Mouse (Mus musculus): ENCODE measurements around the gene Nme4.

- no peak for TF ChIP-seq IRF4 (IDR thresholded peaks at IDR 0.05; ENCODE audit: low read depth, low read length)
- no peak for TF ChIP-seq CTCF (conservative IDR thresholded peaks at IDR 0.05 in 1 of 2, IDR thresholded peaks at IDR 0.05 in 1 of 2; ENCODE audit: low read depth in 2 of 2, low read length in 2 of 2)
- no peak for TF ChIP-seq ZKSCAN1 (IDR thresholded peaks at IDR 0.05; ENCODE audit: borderline replicate concordance, low read depth, low read length)
- TF ChIP-seq ZC3H11A (IDR thresholded peaks at IDR 0.05; ENCODE audit: low read depth, low read length) = no peak
Measured at GRCm38 (mm10) chr17:26095121-26095740, at the start of gene Nme4.

All from CH12.LX (cell line).